Mouse (Mus musculus) C2C12 (cell line): ENCODE results near the gene Gm10053. TPM values are rescaled to one million over a fixed set of nuclear protein-coding genes. Genes with fewer than 3 reads are reported as not detected.

Source experiments
- H3K27me3 ChIP-seq: one replicate; pipeline ENCODE4 v1.6.1; 2011; ENCODE audit not compliant: control insufficient read depth, insufficient read depth, insufficient read length
- H3K36me3 ChIP-seq: one replicate; pipeline ENCODE4 v1.6.1; 2011; ENCODE audit not compliant: control insufficient read depth, insufficient read depth
- H3K4me3 ChIP-seq: one replicate; pipeline ENCODE4 v1.5.1; 2011; ENCODE audit warnings: mild to moderate bottlenecking, control low read depth; ENCODE audit not compliant: poor library complexity, insufficient read depth, severe bottlenecking
- H3K79me2 ChIP-seq: one replicate; pipeline ENCODE4 v1.6.1; 2011; ENCODE audit not compliant: control insufficient read depth, insufficient read depth
- H3K79me3 ChIP-seq: one replicate; pipeline ENCODE4 v1.6.1; 2011; ENCODE audit warnings: low read depth, control low read depth
- H3ac ChIP-seq: one replicate; pipeline ENCODE3; 2011; ENCODE audit warnings: low read depth; ENCODE audit not compliant: control insufficient read depth, insufficient read length
- CEBPB ChIP-seq: IDR thresholded peaks from one replicate; pipeline ENCODE4 v1.6.1; 2011; ENCODE audit warnings: low read depth, mild to moderate bottlenecking, control low read depth, moderate library complexity
- CTCF ChIP-seq: IDR thresholded peaks from one replicate; pipeline ENCODE4 v1.5.1; 2011; ENCODE audit not compliant: control insufficient read depth, insufficient read depth, insufficient read length
- FOSL1 ChIP-seq: IDR thresholded peaks from one replicate; pipeline ENCODE4 v1.8.0; 2011; ENCODE audit warnings: mild to moderate bottlenecking, low read length; ENCODE audit not compliant: poor library complexity, insufficient read depth, severe bottlenecking
- MAX ChIP-seq: IDR thresholded peaks from one replicate; pipeline ENCODE4 v1.6.1; 2011; ENCODE audit warnings: mild to moderate bottlenecking, control low read depth
- MYOD1 ChIP-seq: IDR thresholded peaks from one replicate; pipeline ENCODE4 v1.6.1; 2011; ENCODE audit warnings: low read depth; ENCODE audit not compliant: control insufficient read depth, insufficient read length
- MYOG ChIP-seq: IDR thresholded peaks from one replicate; pipeline ENCODE4 v1.6.1; 2011; ENCODE audit not compliant: control insufficient read depth, insufficient read length; ENCODE audit errors: extremely low read depth
- USF1 ChIP-seq: IDR thresholded peaks from one replicate; pipeline ENCODE4 v1.6.1; 2011; ENCODE audit warnings: low read depth, mild to moderate bottlenecking, control low read depth, moderate library complexity
- polyA plus RNA-seq: library from polyadenylated mRNA; unstranded; fragments of >200 nt; fragmentation: generic; extraction: Trizol; gene quantifications from one replicate; pipeline ENCODE4 v1.2.1, GENCODE M21; 2012; ENCODE audit warnings: missing spikeins

Gm10053 gene
- polyA plus RNA-seq, 1 experiment: 207 TPM

DNA sequence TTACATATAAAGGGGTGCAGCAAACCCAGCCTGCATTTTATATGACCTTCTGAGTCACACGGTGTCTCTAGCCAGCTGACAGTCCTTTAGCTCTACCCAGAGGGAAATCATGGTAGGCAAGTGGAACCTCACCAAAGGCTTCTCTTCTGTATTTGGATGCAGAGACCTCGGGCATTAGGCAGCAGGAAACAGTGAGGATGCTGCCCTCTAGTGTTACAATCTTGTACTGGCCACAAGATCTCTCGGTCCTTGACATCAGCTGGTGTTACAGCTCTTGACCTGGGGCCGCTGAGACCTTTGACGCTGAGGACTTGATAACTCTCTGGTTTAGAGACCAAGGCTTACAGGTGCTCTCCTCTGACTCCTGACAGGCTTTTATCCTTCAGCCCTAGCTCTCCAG, 10.0 kb downstream of the Gm10053 start:
- Histone ChIP-seq H3K4me3 (no peak overlapping the region), H3K79me2 (no peaks in the 10 kb centered on the region), H3K79me3 (no peaks in the 10 kb centered on the region), H3K36me3 (no peaks in the 10 kb centered on the region), H3K27me3 (peaks cover 37% of the 10 kb centered on the region), H3ac (no peak overlapping the region)
- TF ChIP-seq CTCF: peak; percentile 43
- TF ChIP-seq MYOG: no peak

- H3K36me3 ChIP-seq: no peaks in the 10 kb centered on the region
- H3ac ChIP-seq: no peak overlapping the region
- H3K27me3 ChIP-seq: peaks cover 37% of the 10 kb centered on the region
- H3K4me3 ChIP-seq: no peak overlapping the region
- TF ChIP-seq USF1: no peak
- no peaks in the 10 kb centered on the region for H3K79me2 ChIP-seq
- H3K79me3 ChIP-seq: no peaks in the 10 kb centered on the region
Observed at GRCm38 (mm10) chr19:24886888-24887287, 11.4 kb downstream of the Gm10053 start.

DNA sequence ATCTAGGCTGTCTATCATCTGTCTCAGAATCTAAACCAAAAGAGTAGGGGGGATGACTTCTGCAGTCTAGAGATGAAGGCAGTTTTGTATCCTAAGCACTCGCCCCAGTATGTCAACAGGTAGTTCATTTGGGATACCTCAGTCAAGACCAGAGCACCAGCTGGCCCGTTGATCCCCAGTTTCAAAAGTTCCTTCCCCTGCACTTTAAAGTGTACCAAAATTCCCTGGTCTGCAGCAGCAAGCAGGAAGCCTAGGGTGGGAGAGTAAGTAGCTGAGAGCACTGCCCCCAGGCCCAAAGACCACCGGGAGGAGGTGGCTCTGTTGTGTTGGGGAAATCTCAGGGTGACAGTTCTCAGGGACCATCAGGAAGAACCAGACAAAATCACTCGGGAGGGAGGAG, 21.1 kb downstream of the Gm10053 start:
- TF ChIP-seq MAX (no peak), CTCF (no peak), MYOD1 (no peak), MYOG (no peak), CEBPB (no peak), USF1 (no peak), FOSL1 (no peak)
- Histone ChIP-seq H3K27me3 (peaks cover 43% of the 10 kb centered on the region), H3K36me3 (no peaks in the 10 kb centered on the region), H3K4me3 (no peak overlapping the region), H3ac (no peak overlapping the region), H3K79me3 (no peaks in the 10 kb centered on the region), H3K79me2 (no peaks in the 10 kb centered on the region)

DNA sequence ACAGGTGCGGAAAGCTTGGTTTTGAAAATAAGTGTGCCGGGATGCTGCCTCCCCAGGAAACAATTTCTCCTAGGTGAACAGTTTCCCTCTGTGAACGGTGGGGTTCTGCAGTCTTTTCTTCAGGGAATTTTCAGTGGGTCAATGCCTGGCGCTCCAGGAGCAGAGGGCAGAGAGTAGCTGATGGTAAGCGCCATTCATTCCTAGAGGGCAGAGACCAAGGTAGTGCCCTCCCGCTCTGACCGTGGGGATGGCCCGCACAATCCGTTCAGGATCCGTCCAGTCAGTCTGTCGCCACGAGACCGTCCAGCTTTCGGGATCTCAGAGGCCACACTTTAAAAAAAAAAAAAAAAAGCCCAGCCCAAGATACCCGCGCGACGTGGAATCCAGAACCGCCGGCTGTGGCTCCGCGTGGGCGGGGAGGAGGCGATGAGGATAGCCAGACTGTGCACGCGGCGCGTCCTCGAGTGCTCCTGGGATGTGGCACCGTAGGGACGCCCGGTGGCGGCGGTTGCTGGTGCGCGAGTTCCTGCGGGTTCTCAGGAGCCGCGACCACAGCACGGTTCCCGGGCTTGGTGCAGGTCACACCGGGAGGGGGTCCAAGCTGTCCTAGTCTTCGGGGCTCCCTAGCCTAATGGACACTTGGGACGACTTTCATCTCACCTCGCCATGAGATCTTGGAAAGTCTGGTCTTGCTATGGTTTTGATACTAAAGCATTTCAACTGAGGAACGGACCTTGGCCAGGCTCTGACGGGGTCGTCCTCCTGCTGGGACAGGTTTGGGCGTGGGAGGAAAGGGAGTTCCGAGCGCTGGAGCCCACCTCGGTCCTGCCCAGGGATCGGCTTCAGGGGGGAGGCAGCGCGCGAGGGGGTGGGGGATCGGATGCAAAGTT, 21.8 kb downstream of the Gm10053 start:
- no peak for TF ChIP-seq MAX
- TF ChIP-seq CTCF: no peak
- TF ChIP-seq FOSL1: no peak
- no peak for TF ChIP-seq MYOD1
- no peak for TF ChIP-seq CEBPB
- TF ChIP-seq MYOG: no peak
- Histone ChIP-seq H3K27me3 (peaks cover 50% of the 10 kb centered on the region), H3K4me3 (no peak overlapping the region), H3K36me3 (no peaks in the 10 kb centered on the region), H3K79me2 (no peaks in the 10 kb centered on the region), H3K79me3 (no peaks in the 10 kb centered on the region), H3ac (no peak overlapping the region)

DNA sequence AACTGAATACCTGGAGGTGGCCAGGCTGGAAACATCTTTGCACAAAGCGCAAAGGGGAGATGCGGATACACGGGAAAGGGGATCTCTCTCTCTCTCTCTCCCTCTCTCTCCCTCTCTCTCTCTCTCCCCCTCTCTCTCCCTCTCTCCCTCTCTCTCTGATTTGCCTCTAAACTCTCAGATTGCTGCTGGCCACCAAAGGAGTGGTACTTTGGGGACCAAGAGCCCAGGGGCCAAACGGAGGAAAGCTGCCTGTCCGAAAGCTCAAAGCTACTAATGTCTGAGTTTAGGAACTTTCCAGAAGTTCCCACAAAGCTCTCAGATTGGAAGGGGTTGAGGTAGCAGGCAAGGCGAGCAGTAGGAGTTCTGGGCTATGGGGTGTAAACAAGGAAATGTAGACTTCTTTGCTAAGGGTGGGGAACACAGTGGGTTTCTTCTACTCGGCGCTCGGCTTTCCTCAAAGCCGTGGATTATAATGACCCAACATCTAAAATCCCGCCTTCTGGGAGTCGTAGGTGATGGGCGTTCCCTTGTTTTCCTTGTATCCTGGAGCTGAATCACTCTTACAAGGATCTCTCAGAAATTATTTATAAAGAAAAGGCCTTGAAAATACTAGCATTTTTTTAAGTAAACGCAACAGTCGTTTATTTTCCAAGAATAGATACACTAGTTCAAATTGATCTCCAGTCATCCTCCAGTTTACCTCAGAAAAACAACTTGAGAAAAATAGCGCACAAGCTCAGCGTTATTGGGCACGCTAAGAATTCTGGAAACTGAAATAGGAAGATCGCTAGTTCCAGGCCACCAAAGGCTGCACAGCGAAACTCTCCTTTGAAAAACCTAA, 22.6 kb downstream of the Gm10053 start:
- Histone ChIP-seq H3K4me3 (no peak overlapping the region), H3ac (no peak overlapping the region), H3K79me3 (no peaks in the 10 kb centered on the region), H3K27me3 (peaks cover 50% of the 10 kb centered on the region), H3K79me2 (no peaks in the 10 kb centered on the region), H3K36me3 (no peaks in the 10 kb centered on the region)
- TF ChIP-seq CEBPB: no peak
- no peak for TF ChIP-seq USF1
- no peak for TF ChIP-seq FOSL1
- no peak for TF ChIP-seq MYOD1
- no peak for TF ChIP-seq MYOG
- no peak for TF ChIP-seq MAX
- no peak for TF ChIP-seq CTCF
